Mouse (Mus musculus) embryonic facial prominence, embryonic 11.5 days (tissue): ENCODE data around the gene Gpbar1. TPM values are rescaled to one million over a fixed set of nuclear protein-coding genes. Genes with fewer than 3 reads are reported as not detected.

Experiments used
- ATAC-seq: fragments of 200-750 bp; cut with Nextera tagmentation; replicated peaks from 2 replicates; pipeline ENCODE4 v1.8.0; 2017; ENCODE audit warnings: low read depth; ENCODE audit not compliant: insufficient number of reproducible peaks, low FRiP score, low TSS enrichment
- DNase-seq: peaks from one replicate; pipeline ENCODE4 v3.0.0-alpha.2; 2015; ENCODE audit warnings: low spot score
- H3K27ac ChIP-seq: fragments of 300-500 bp; sonication (generic); replicated peaks from 2 replicates; pipeline ENCODE4 v1.5.1; 2014; ENCODE audit warnings: mild to moderate bottlenecking, low read depth, low read length, control low read depth
- H3K27me3 ChIP-seq: fragments of 300-500 bp; sonication (generic); 2 replicates; pipeline ENCODE4 v1.6.1; 2014; ENCODE audit warnings: mild to moderate bottlenecking, low read length, moderate library complexity, mixed read lengths; ENCODE audit not compliant: control insufficient read depth, insufficient read depth
- H3K36me3 ChIP-seq: fragments of 300-500 bp; sonication (generic); replicated peaks from 2 replicates; pipeline ENCODE4 v1.6.1; 2014; ENCODE audit warnings: low read depth, mild to moderate bottlenecking, low read length, moderate library complexity, mixed read lengths; ENCODE audit not compliant: control insufficient read depth, insufficient read depth
- H3K4me1 ChIP-seq: fragments of 300-500 bp; sonication (generic); 2 replicates; pipeline ENCODE4 v1.6.1; 2014; ENCODE audit warnings: low read length, mixed read lengths; ENCODE audit not compliant: control insufficient read depth, insufficient read depth
- H3K4me2 ChIP-seq: fragments of 300-500 bp; sonication (generic); 2 replicates; pipeline ENCODE4 v1.6.1; 2014; ENCODE audit warnings: low read depth, mild to moderate bottlenecking, control low read depth, low read length, moderate library complexity
- H3K4me3 ChIP-seq: fragments of 300-500 bp; sonication (generic); 2 replicates; pipeline ENCODE4 v1.5.1; 2014; ENCODE audit warnings: low read depth, low read length, control low read depth
- H3K9ac ChIP-seq: fragments of 300-500 bp; sonication (generic); replicated peaks from 2 replicates; pipeline ENCODE4 v1.6.1; 2014; ENCODE audit warnings: mild to moderate bottlenecking, control low read depth, low read length
- H3K9me3 ChIP-seq: fragments of 300-500 bp; sonication (generic); replicated peaks from 2 replicates; pipeline ENCODE4 v1.6.1; 2016; ENCODE audit warnings: mild to moderate bottlenecking, low read length, inconsistent platforms, mixed read lengths; ENCODE audit not compliant: control insufficient read depth
- WGBS: fragments of 180-500 bp; shearing (Covaris S2); extraction: QIAGEN DNeasy Blood & Tissue Kit; methylation state at CpG from one replicate; pipeline ENCODE4 v1.1.7; 2014; 5-methylcytosine and 5-hydroxymethylcytosine counted together
- polyA plus RNA-seq: library from polyadenylated mRNA; unstranded; fragments of >200 nt; fragmentation: Nextera tagmentation; extraction: Ambion mirVana; gene quantifications from 2 replicates; pipeline ENCODE4 v1.2.1, GENCODE M21; 2014

The Gpbar1 gene
- polyA plus RNA-seq, 1 experiment from 2014 or later, result 0.91 TPM

DNA sequence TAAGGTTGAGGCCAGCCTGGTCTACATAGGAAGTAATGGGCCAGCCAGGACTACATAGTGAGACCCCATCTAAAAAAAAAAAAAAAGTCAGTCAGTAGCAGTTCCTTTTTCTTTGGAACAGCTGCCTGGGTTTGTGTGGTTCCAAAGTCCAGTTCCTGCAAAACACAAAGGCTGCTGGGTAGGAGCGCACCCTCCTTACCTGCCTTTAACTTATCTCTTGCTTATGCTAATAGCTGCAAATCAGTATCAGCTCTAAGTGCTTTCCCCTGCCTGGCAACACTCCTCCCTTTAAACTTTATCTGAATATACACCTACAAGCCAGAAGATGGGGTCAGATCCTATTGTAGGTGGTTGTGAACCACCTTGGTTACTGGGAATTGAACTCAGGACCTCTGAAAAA, 28.8 kb downstream of the Gpbar1 start:
- Histone ChIP-seq H3K4me3 (no peak overlapping the region), H3K9ac (no peak overlapping the region), H3K4me2 (no peak overlapping the region), H3K9me3 (no peaks in the 10 kb centered on the region), H3K36me3 (no peaks in the 10 kb centered on the region), H3K27me3 (no peaks in the 10 kb centered on the region), H3K4me1 (no peaks in the 10 kb centered on the region), H3K27ac (no peak overlapping the region)
- WGBS, result 95% methylated on average over 1 of the region's 1 CpGs
- ATAC-seq (no peak), DNase-seq (no peak)

DNA sequence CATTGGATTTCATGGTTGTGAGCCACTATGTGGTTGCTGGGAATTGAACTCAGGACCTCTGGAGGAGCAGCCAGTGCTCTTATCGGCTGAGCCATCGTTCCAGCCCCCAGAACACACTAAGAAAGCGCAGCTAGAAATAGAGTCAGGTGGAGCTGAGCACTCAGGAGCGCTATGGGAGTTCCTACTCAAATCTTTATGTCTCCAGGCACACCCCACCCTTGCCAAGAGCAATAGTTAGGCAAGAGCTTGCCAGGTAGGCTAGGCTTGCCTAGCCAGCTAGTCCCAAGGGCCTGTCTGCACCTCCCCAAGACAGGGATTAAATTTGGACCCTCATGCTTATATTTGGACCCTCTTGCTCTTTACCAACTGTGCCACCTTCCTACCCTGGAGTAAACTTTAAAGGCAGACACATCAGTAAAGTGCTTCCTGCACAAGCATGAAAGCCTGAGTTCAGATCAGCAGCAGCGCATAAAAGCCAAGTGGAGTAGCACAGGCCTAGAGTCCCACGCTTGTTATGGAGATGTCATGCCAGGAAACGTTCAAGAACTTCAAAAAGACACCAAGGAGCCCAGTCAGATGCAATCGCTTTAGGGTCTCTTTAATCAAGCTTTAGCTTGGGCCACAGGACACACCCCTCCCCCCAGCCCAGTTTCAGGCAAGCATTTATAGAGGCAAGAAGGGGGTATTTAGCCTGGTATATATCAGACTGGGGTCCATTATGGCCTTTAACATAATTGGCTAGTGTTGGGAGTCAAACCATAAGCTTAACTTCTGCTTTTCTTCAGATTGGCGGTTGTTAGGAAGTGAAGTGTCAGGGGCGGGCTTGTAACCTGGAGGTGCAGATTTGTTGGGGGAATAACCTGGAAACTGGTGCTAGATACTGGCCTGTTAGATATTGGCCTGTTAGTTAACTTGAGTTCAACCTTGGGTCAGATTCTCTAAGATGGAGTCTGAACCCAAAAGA, 29.9 kb downstream of the Gpbar1 start:
- Histone ChIP-seq H3K36me3 (no peaks in the 10 kb centered on the region), H3K4me3 (no peak overlapping the region), H3K9me3 (no peaks in the 10 kb centered on the region), H3K27me3 (no peaks in the 10 kb centered on the region), H3K4me2 (no peak overlapping the region), H3K27ac (no peak overlapping the region), H3K9ac (no peak overlapping the region), H3K4me1 (no peaks in the 10 kb centered on the region)
- 74% methylated on average over 10 of the region's 10 CpGs for WGBS
- DNase-seq, result no peak
- no peak for ATAC-seq

DNA sequence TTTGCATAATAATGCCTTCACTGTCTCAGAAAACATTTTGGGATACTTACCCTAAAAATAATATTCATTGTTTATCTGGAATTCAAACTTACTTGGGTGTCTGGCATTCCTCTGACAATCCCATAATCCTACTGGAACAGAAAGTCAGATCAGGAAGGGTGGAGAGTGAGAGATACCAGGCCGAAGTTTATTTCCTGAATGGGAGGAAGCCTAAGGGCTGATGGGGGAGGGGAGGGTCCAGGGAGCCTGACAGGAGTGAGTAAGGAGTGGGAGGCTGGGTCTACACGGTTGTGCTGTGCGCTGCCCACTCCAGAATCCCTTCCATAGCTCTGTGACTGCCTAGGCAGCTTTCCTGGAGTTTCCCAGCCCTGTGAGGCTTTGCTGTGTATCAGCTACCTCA, 31.4 kb downstream of the Gpbar1 start:
- 36% methylated on average over 3 of the region's 3 CpGs for WGBS
- Histone ChIP-seq H3K4me1 (no peaks in the 10 kb centered on the region), H3K27me3 (no peaks in the 10 kb centered on the region), H3K9me3 (no peaks in the 10 kb centered on the region), H3K9ac (no peak overlapping the region), H3K4me3 (no peak overlapping the region), H3K4me2 (no peak overlapping the region), H3K27ac (no peak overlapping the region), H3K36me3 (no peaks in the 10 kb centered on the region)
- ATAC-seq (no peak), DNase-seq (no peak)

DNA sequence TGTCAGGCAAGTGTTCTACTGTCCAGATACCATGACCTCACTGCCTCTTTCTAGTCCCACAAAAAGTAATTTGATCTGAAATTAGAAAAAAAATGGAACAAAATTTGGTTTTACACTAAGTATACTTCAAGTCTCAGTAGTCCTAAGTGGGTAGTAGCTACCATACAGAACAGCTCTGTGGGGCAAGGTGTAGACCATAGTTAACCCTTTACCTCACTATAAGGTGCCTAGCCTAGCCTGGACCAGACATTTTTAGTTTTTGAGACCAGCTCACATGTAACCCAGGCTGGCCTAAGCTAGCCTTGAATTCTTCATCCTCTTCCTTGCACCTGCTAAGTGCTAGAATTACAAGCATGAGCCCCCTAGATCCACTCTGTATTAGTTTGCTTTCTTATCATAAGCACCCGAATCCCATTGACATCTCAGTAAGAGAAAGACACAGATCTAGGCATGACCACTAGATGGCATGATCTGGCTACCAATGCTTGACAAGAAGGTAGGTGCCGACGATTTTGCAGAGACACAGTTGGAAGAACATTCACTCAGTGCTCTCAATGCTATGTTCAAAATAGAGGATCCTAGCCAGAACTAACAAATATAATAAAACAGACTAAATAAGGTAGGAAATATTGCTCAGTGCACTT, 34.8 kb downstream of the Gpbar1 start:
- ATAC-seq, result peak; percentile 50; the same call in 1 of the 2 replicates

DNA sequence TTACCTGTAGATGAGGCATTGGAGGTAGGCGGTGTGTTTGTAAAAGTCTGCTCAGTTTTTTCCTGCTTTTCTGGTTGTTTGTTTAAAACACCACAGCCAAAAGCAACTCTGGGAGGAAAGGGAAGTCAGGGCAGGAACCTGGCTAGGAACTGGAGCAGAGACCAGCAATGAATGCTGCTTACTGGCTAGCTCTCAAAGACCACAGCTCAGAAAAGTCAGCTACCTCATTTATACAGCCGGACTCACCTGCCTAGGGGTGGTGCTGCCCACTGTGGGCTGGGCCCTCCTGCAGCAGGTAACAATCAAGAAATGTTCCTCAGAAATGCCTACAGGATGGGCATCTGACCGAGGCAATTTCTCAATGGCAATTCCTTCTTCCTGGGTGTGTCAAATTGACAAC, 36.4 kb downstream of the Gpbar1 start:
- Histone ChIP-seq H3K4me1 (no peaks in the 10 kb centered on the region), H3K4me2 (no peak overlapping the region), H3K9me3 (no peaks in the 10 kb centered on the region), H3K27ac (no peak overlapping the region), H3K27me3 (no peaks in the 10 kb centered on the region), H3K9ac (no peak overlapping the region), H3K36me3 (no peaks in the 10 kb centered on the region), H3K4me3 (no peak overlapping the region)
- ATAC-seq (no peak), DNase-seq (no peak)
- 88% methylated on average over 3 of the region's 3 CpGs for WGBS

More for the DNA sequence above, 34.8 kb downstream of the Gpbar1 start:
- Histone ChIP-seq H3K27me3 (no peaks in the 10 kb centered on the region), H3K9me3 (no peaks in the 10 kb centered on the region), H3K36me3 (no peaks in the 10 kb centered on the region), H3K9ac (no peak overlapping the region), H3K4me3 (no peak overlapping the region), H3K27ac (no peak overlapping the region), H3K4me1 (no peaks in the 10 kb centered on the region), H3K4me2 (no peak overlapping the region)
- 7% methylated on average over 3 of the region's 3 CpGs for WGBS
- peak; percentile 91 for DNase-seq

DNA sequence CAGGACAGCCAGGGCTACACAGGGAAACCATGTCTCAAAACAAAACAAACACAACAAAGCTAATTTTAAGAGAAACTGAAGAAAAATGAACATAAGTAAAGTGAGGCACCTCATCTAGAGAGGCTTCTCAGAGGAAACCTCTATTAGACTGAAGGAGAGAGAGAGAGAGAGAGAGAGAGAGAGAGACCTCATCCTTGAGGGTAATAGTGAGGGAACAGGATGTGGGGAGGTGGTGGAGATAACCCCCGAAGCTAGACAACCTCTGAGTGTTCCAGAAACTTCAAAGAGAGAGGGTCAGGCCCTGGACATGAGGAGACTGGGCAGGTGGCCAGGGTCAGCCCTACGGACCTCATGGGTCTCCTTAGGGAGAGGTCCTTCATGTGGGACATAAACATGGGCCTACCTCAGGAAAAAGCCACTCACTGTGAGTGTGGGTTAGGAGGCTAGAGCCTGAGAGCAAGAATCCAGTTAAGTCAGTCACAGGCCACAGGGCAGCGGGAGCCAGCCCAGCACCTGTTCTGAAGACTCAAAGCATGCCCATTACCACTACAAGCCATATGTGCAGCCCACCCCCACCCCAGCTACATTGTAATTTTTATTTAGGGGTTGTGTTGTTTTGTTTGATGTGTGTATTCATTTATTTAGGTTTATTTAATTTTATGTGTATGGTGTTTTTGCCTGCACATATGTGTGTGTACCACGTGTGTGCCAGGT, 37.9 kb downstream of the Gpbar1 start:
- H3K4me1 ChIP-seq, result no peaks in the 10 kb centered on the region
- DNase-seq (no peak), ATAC-seq (no peak)
- H3K27me3 ChIP-seq, result no peaks in the 10 kb centered on the region
- H3K9ac ChIP-seq, result no peak overlapping the region
- H3K4me3 ChIP-seq, result no peak overlapping the region
- H3K4me2 ChIP-seq, result no peak overlapping the region
- no peaks in the 10 kb centered on the region for H3K9me3 ChIP-seq
- 77% methylated on average over 4 of the region's 4 CpGs for WGBS
- H3K27ac ChIP-seq, result no peak overlapping the region
- H3K36me3 ChIP-seq, result no peaks in the 10 kb centered on the region

DNA sequence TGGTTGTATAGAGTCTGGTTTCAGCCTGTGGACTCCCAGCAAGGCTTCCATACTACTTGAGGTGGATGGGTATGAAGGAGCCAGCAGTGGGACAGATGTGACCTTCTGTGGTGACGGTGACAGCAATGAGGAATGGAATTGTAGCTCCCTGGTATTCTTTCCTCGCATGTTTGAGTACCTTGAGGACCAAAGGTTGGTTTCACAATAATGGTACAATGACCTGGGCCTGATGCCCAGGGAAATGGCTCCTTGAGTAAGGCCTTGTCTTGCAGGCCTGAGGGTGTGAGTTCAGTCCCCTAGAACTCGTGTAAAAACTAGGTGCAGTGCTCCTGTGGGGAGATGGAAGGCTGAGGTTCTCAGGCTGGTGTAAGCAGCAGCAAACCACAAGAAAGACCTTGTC, 40.4 kb downstream of the Gpbar1 start:
- Histone ChIP-seq H3K36me3 (no peaks in the 10 kb centered on the region), H3K4me2 (no peak overlapping the region), H3K4me3 (no peak overlapping the region), H3K9me3 (no peaks in the 10 kb centered on the region), H3K9ac (no peak overlapping the region), H3K27ac (no peak overlapping the region), H3K4me1 (no peaks in the 10 kb centered on the region), H3K27me3 (no peaks in the 10 kb centered on the region)
- no peak for DNase-seq
- ATAC-seq, result no peak
- WGBS, result 89% methylated on average over 3 of the region's 3 CpGs
